Mouse (Mus musculus) forebrain, embryonic 16.5 days (tissue): ENCODE results near the gene Spint1. TPM values are rescaled to one million over a fixed set of nuclear protein-coding genes. Genes with fewer than 3 reads are reported as not detected.

Experiments used
- ATAC-seq: fragments of 200-750 bp; cut with Nextera tagmentation; 2 replicates; pipeline ENCODE4 v1.8.0; 2017; ENCODE audit warnings: mild to moderate bottlenecking, moderate library complexity
- H3K27ac ChIP-seq: fragments of 300-500 bp; sonication (generic); 2 replicates; pipeline ENCODE4 v1.5.1; 2014; ENCODE audit warnings: low read length, control low read depth
- H3K27me3 ChIP-seq: fragments of 300-500 bp; sonication (generic); replicated peaks from 2 replicates; pipeline ENCODE4 v1.6.1; 2014; ENCODE audit warnings: low read length; ENCODE audit not compliant: control insufficient read depth, insufficient read depth
- H3K36me3 ChIP-seq: fragments of 300-500 bp; sonication (generic); 2 replicates; pipeline ENCODE4 v1.6.1; 2014; ENCODE audit not compliant: control insufficient read depth, insufficient read depth
- H3K4me1 ChIP-seq: fragments of 300-500 bp; sonication (generic); replicated peaks from 2 replicates; pipeline ENCODE4 v1.6.1; 2014; ENCODE audit warnings: low read length; ENCODE audit not compliant: control insufficient read depth, insufficient read depth
- H3K4me2 ChIP-seq: fragments of 300-500 bp; sonication (generic); 2 replicates; pipeline ENCODE4 v1.6.1; 2014; ENCODE audit warnings: mild to moderate bottlenecking, low read length, control low read depth
- H3K4me3 ChIP-seq: fragments of 300-500 bp; sonication (generic); replicated peaks from 2 replicates; pipeline ENCODE4 v1.5.1; 2014; ENCODE audit warnings: mild to moderate bottlenecking, low read length, control low read depth
- H3K9ac ChIP-seq: fragments of 300-500 bp; sonication (generic); replicated peaks from 2 replicates; pipeline ENCODE4 v1.6.1; 2014; ENCODE audit warnings: low read depth, low read length, control low read depth
- H3K9me3 ChIP-seq: fragments of 300-500 bp; sonication (generic); 2 replicates; pipeline ENCODE4 v1.6.1; 2016; ENCODE audit warnings: low read length; ENCODE audit not compliant: control insufficient read depth
- WGBS: fragments of 180-500 bp; shearing (Covaris S2); extraction: QIAGEN DNeasy Blood & Tissue Kit; methylation state at CpG from one replicate; pipeline ENCODE4 v1.1.7; 2014; 5-methylcytosine and 5-hydroxymethylcytosine counted together
- polyA plus RNA-seq: library from polyadenylated mRNA; unstranded; fragments of >200 nt; fragmentation: Nextera tagmentation; extraction: Ambion mirVana; gene quantifications from 2 replicates; pipeline ENCODE4 v1.2.1, GENCODE M21; 2015

Gene Spint1
- polyA plus RNA-seq, 1 experiment from 2014 or later: 0.44 TPM

- H3K27ac ChIP-seq: no peak overlapping the region
- no peak for ATAC-seq
- H3K36me3 ChIP-seq: no peaks in the 10 kb centered on the region
- no peaks in the 10 kb centered on the region for H3K27me3 ChIP-seq
- no peak overlapping the region for H3K4me2 ChIP-seq
- 75% methylated on average over 1 of the region's 1 CpGs for WGBS
- no peaks in the 10 kb centered on the region for H3K9me3 ChIP-seq
- H3K9ac ChIP-seq: no peak overlapping the region
- H3K4me1 ChIP-seq: no peaks in the 10 kb centered on the region
- no peak overlapping the region for H3K4me3 ChIP-seq
Measured at GRCm38 (mm10) chr2:119260518-119260917, 23.4 kb downstream of the Spint1 start.

- Histone ChIP-seq H3K36me3 (no peaks in the 10 kb centered on the region), H3K4me3 (no peak overlapping the region), H3K9me3 (no peaks in the 10 kb centered on the region), H3K27me3 (no peaks in the 10 kb centered on the region), H3K9ac (no peak overlapping the region), H3K4me2 (no peak overlapping the region), H3K4me1 (no peaks in the 10 kb centered on the region), H3K27ac (no peak overlapping the region)
- no peak for ATAC-seq
- 50% methylated on average over 2 of the region's 2 CpGs for WGBS
Measured at GRCm38 (mm10) chr2:119261326-119261725, 24.2 kb downstream of the Spint1 start.

DNA sequence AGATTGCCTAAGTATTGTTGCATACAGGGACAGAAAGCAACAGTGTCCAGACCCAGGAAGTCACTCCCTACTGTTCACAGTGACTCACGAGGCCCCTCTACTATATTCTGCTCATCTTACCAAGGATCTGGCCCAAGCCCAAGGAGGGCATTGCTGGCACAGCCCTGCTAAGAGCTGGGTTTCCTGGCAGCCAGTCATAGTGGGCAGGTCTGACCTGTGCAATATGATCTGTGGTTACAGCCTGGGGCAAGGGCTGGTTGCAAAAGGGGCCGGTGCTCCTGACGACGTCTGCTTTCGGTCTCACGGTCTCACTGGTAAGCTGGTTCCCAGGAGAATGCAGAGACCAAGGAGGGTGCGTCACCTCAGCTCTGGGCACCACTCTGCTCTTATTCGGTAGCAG lies 25.8 kb downstream of the Spint1 start:
- Histone ChIP-seq H3K27me3 (no peaks in the 10 kb centered on the region), H3K36me3 (no peaks in the 10 kb centered on the region), H3K9me3 (no peaks in the 10 kb centered on the region), H3K4me2 (no peak overlapping the region), H3K27ac (no peak overlapping the region), H3K4me1 (no peaks in the 10 kb centered on the region), H3K4me3 (no peak overlapping the region), H3K9ac (no peak overlapping the region)
- WGBS: 28% methylated on average over 8 of the region's 8 CpGs
- no peak for ATAC-seq

- ATAC-seq: no peak
- Histone ChIP-seq H3K9ac (no peak overlapping the region), H3K27ac (no peak overlapping the region), H3K4me2 (no peak overlapping the region), H3K4me1 (no peaks in the 10 kb centered on the region), H3K36me3 (no peaks in the 10 kb centered on the region), H3K4me3 (no peak overlapping the region), H3K27me3 (no peaks in the 10 kb centered on the region), H3K9me3 (no peaks in the 10 kb centered on the region)
- WGBS: 81% methylated on average over 5 of the region's 5 CpGs
Measured at GRCm38 (mm10) chr2:119263813-119264212, 26.7 kb downstream of the Spint1 start.

DNA sequence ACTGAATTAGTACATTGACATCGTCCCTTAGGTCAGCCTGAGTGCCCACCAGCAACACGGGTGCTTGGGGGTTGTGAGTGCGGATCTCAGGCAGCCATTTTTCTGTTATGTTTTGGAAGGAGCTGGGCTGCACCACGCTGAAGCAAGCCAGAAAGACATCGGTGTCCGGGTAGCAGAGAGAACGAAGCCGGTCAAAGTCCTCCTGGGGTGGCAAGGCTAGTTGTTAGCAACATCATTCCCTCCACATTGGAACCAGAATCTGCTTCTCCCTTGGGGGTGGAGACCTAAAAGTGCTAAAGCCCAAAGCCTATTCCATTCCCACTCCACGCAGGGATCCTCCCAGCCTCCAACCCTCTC lies 33.1 kb downstream of the Spint1 start:
- H3K27me3 ChIP-seq: no peaks in the 10 kb centered on the region
- 43% methylated on average over 9 of the region's 9 CpGs for WGBS
- H3K36me3 ChIP-seq: no peaks in the 10 kb centered on the region
- H3K27ac ChIP-seq: no peak overlapping the region
- H3K4me1 ChIP-seq: peaks cover 7% of the 10 kb centered on the region; the same call in 1 of the 2 replicates
- peak overlapping the region; percentile 55 for H3K4me3 ChIP-seq
- H3K9ac ChIP-seq: peak overlapping the region; percentile 67
- H3K9me3 ChIP-seq: no peaks in the 10 kb centered on the region
- no peak for ATAC-seq
- peak overlapping the region; percentile 56 for H3K4me2 ChIP-seq

- WGBS: under 1% methylated on average over 49 of the region's 49 CpGs
Measured at GRCm38 (mm10) chr2:119270643-119271331, 33.6 kb downstream of the Spint1 start, which contains the start of gene Rhov. TSS of gene Rhov (minus strand) at chr2:119271272.

DNA sequence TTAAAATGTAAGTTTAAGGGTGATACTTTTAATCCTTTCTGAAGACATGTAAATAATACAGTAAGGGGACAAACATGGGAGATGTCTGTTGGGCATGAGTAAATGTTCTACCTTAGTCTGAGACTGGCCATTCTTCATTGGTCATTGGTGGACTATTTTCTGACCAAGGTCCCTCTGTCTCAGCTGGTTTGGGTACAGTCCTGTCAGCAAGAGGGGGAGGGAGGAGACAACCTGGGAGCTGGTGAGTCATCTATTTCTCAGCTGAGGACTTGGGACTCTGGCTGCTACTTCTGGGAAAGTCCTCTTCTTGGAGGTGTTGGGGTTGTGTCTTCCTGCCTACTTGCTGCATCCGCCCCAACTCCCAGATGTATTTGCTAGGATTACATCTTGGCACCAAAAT lies 37.0 kb downstream of the Spint1 start:
- WGBS: 92% methylated on average over 1 of the region's 1 CpGs
- Histone ChIP-seq H3K27ac (no peak overlapping the region), H3K9ac (no peak overlapping the region), H3K4me1 (peaks cover 7% of the 10 kb centered on the region; the same call in 1 of the 2 replicates), H3K4me3 (no peak overlapping the region), H3K27me3 (no peaks in the 10 kb centered on the region), H3K36me3 (no peaks in the 10 kb centered on the region), H3K9me3 (no peaks in the 10 kb centered on the region), H3K4me2 (no peak overlapping the region)
- no peak for ATAC-seq

More at GRCm38 (mm10) chr2:119270643-119271331, 33.6 kb downstream of the Spint1 start, which contains the start of gene Rhov:
- ATAC-seq: peak; percentile 89
- peak within 1 kb of the TSS; percentile 56 for H3K4me2 ChIP-seq
- no peaks in the 10 kb centered on the region for H3K27me3 ChIP-seq
- H3K9me3 ChIP-seq: no peaks in the 10 kb centered on the region
- H3K9ac ChIP-seq: peak within 1 kb of the TSS; percentile 67
- peak within 1 kb of the TSS; percentile 55 for H3K4me3 ChIP-seq
- H3K4me1 ChIP-seq: peaks cover 7% of the 10 kb centered on the region; the same call in 1 of the 2 replicates
- peak within 1 kb of the TSS; percentile 5; the same call in 1 of the 2 replicates for H3K27ac ChIP-seq
- H3K36me3 ChIP-seq: no peaks in the 10 kb centered on the region

GRCm38 (mm10) chr2:119276926-119277325 lies 39.8 kb downstream of the Spint1 start:
- H3K27ac ChIP-seq: no peak overlapping the region

DNA sequence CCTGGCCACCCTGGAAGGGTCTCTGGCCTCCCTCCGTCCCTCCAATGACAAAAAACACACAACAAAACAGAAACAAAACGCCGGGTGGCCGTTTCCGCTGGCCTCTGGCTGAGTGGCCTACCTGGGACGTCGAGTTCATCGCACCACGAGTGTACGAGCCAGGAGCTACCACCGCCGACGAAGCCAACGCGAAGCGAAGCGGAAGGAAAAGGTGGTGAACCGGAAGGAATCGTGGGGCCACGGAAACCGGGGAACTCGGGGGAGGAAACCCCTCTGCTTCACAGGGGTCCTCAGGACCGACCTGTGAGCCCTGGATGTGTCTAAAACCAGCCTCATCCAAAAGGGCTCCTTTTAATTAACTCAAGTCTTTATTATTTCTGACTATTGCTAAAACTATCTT lies 40.6 kb downstream of the Spint1 start:
- H3K36me3 ChIP-seq: no peaks in the 10 kb centered on the region
- no peaks in the 10 kb centered on the region for H3K4me1 ChIP-seq
- H3K4me2 ChIP-seq: no peak overlapping the region
- no peaks in the 10 kb centered on the region for H3K9me3 ChIP-seq
- H3K9ac ChIP-seq: no peak overlapping the region
- no peak overlapping the region for H3K27ac ChIP-seq
- WGBS: 86% methylated on average over 23 of the region's 23 CpGs
- no peak overlapping the region for H3K4me3 ChIP-seq
- no peaks in the 10 kb centered on the region for H3K27me3 ChIP-seq
- ATAC-seq: no peak

More at GRCm38 (mm10) chr2:119276926-119277325, 39.8 kb downstream of the Spint1 start:
- Histone ChIP-seq H3K36me3 (no peaks in the 10 kb centered on the region), H3K27me3 (no peaks in the 10 kb centered on the region), H3K9ac (no peak overlapping the region), H3K4me1 (no peaks in the 10 kb centered on the region), H3K9me3 (no peaks in the 10 kb centered on the region), H3K4me3 (no peak overlapping the region), H3K4me2 (no peak overlapping the region)
- ATAC-seq: no peak
- 82% methylated on average over 7 of the region's 7 CpGs for WGBS
